ENCODE assay signal across 27 mouse cellular contexts in genomic region chr11:95238477-95238876, GRCm38 (mm10). TPM values are rescaled to one million over a fixed set of nuclear protein-coding genes. Genes with fewer than 3 reads are reported as not detected.
A peak's percentile ranks its signal among the peaks of the same experiment; 100 is the strongest.
DNase-seq lines count a peak whose midpoint lies in the region; ATAC-seq and TF ChIP-seq lines count a peak whose summit lies in the region.
"Had no signal": no experiment of that assay in that cellular context is flagged by ENCODE, and none has a peak within 500 bp of the region (broad histone marks: within the 10 kb centered on the region; RNA-seq: fewer than 3 reads in every experiment).

No protein-coding gene starts in this region.

- no peaks in the 10 kb centered on the region for H3K9me3 ChIP-seq in lung, embryonic 16.5 days (ENCODE audit: control insufficient read depth, low read length)
- H3K9me3 ChIP-seq in stomach, postnatal 0 days (ENCODE audit: control insufficient read depth, low read length), result no peaks in the 10 kb centered on the region
- no peaks in the 10 kb centered on the region for H3K9me3 ChIP-seq in intestine, postnatal 0 days (ENCODE audit: control insufficient read depth)
- H3K9me3 ChIP-seq: forebrain, embryonic 15.5 days; hindbrain, embryonic 15.5 days; intestine, embryonic 15.5 days; limb, embryonic 12.5 days; liver, embryonic 12.5 days; midbrain, embryonic 13.5 days; neural tube, embryonic 13.5 days had no signal

- no peak for TF ChIP-seq EP300 in stomach, postnatal 0 days (optimal IDR thresholded peaks at IDR 0.05)

- no peak for TF ChIP-seq CTCF in lung, adult 2 months (IDR thresholded peaks at IDR 0.05; ENCODE audit: insufficient read depth, low read length)
- TF ChIP-seq CTCF in bone marrow macrophage, adult 2 months (IDR thresholded peaks at IDR 0.05; ENCODE audit: low read depth, low read length), result no peak
- TF ChIP-seq CTCF in stomach, postnatal 0 days (IDR thresholded peaks at IDR 0.05; ENCODE audit: low read depth), result no peak
- no peak for TF ChIP-seq CTCF in intestine, postnatal 0 days (IDR thresholded peaks at IDR 0.05; ENCODE audit: low read depth)

- no peak for TF ChIP-seq POLR2A in lung, adult 2 months (IDR thresholded peaks at IDR 0.05; ENCODE audit: borderline replicate concordance, extremely low read depth, low read depth, low read length)
- no peak for TF ChIP-seq POLR2A in bone marrow macrophage, adult 2 months (IDR thresholded peaks at IDR 0.05; ENCODE audit: borderline replicate concordance, low read depth, low read length)

- H3K9ac ChIP-seq in lung, embryonic 16.5 days (ENCODE audit: low read length), result no peak overlapping the region
- no peak overlapping the region for H3K9ac ChIP-seq in stomach, postnatal 0 days (ENCODE audit: low read length)
- no peak overlapping the region for H3K9ac ChIP-seq in intestine, postnatal 0 days (ENCODE audit: low read depth, low read length)
- H3K9ac ChIP-seq: forebrain, embryonic 15.5 days; hindbrain, embryonic 15.5 days; intestine, embryonic 15.5 days; limb, embryonic 12.5 days; liver, embryonic 12.5 days; midbrain, embryonic 13.5 days; neural tube, embryonic 13.5 days had no signal

- no peak overlapping the region for H3K4me3 ChIP-seq in lung, embryonic 16.5 days (ENCODE audit: low read length)
- H3K4me3 ChIP-seq in lung, adult 2 months (replicated peaks; ENCODE audit: extremely low read depth, low read depth, low read length), result no peak overlapping the region
- H3K4me3 ChIP-seq in bone marrow macrophage, adult 2 months (ENCODE audit: insufficient read depth, low read length), result no peak overlapping the region
- H3K4me3 ChIP-seq in stomach, postnatal 0 days (ENCODE audit: low read depth, low read length), result no peak overlapping the region
- H3K4me3 ChIP-seq in intestine, postnatal 0 days (ENCODE audit: low read depth, low read length), result no peak overlapping the region
- H3K4me3 ChIP-seq: erythroblast, embryonic 14.5 days; forebrain, embryonic 15.5 days; hindbrain, embryonic 15.5 days; intestine, embryonic 15.5 days; limb, embryonic 12.5 days; liver, embryonic 12.5 days; midbrain, embryonic 13.5 days; neural tube, embryonic 13.5 days had no signal

- 40% methylated on average over 6 of the region's 6 CpGs for WGBS in lung, embryonic 16.5 days
- 43% methylated on average over 6 of the region's 6 CpGs for WGBS in lung, adult 2 months
- 48% methylated on average over 6 of the region's 6 CpGs for WGBS in stomach, postnatal 0 days
- WGBS in intestine, postnatal 0 days, result 48% methylated on average over 6 of the region's 6 CpGs

- no peaks in the 10 kb centered on the region for H3K27me3 ChIP-seq in lung, embryonic 16.5 days (ENCODE audit: control insufficient read depth, insufficient read depth, low read depth, low read length)
- H3K27me3 ChIP-seq in stomach, postnatal 0 days (ENCODE audit: control insufficient read depth, insufficient read depth, low read length), result no peaks in the 10 kb centered on the region
- H3K27me3 ChIP-seq in intestine, postnatal 0 days (replicated peaks; ENCODE audit: control insufficient read depth, insufficient read depth, low read length), result no peaks in the 10 kb centered on the region
- H3K27me3 ChIP-seq: forebrain, embryonic 15.5 days; hindbrain, embryonic 15.5 days had no signal

- peak; percentile 74; the same call in 1 of the 2 replicates for ATAC-seq in lung, embryonic 16.5 days (ENCODE audit: low read depth)
- ATAC-seq in stomach, postnatal 0 days (ENCODE audit: low FRiP score, low TSS enrichment), result peak; percentile 52; the same call in 1 of the 2 replicates
- no peak for ATAC-seq in intestine, postnatal 0 days
- ATAC-seq: forebrain, embryonic 15.5 days; intestine, embryonic 15.5 days; liver, embryonic 12.5 days; midbrain, embryonic 13.5 days had no signal

- H3K36me3 ChIP-seq in lung, embryonic 16.5 days (ENCODE audit: control insufficient read depth, insufficient read depth, low read length), result no peaks in the 10 kb centered on the region
- no peaks in the 10 kb centered on the region for H3K36me3 ChIP-seq in stomach, postnatal 0 days (ENCODE audit: control insufficient read depth, insufficient read depth, low read length)
- H3K36me3 ChIP-seq in intestine, postnatal 0 days (ENCODE audit: control insufficient read depth, insufficient read depth), result no peaks in the 10 kb centered on the region
- H3K36me3 ChIP-seq: forebrain, embryonic 15.5 days; hindbrain, embryonic 15.5 days; intestine, embryonic 15.5 days; limb, embryonic 12.5 days; liver, embryonic 12.5 days; midbrain, embryonic 13.5 days; neural tube, embryonic 13.5 days had no signal

- no peak overlapping the region for H3K4me2 ChIP-seq in lung, embryonic 16.5 days (ENCODE audit: low read depth, low read length)
- no peak overlapping the region for H3K4me2 ChIP-seq in stomach, postnatal 0 days (replicated peaks; ENCODE audit: low read depth)
- no peak overlapping the region for H3K4me2 ChIP-seq in intestine, postnatal 0 days (replicated peaks; ENCODE audit: low read depth)
- H3K4me2 ChIP-seq: forebrain, embryonic 15.5 days; heart, embryonic 11.5 days; hindbrain, embryonic 15.5 days; intestine, embryonic 15.5 days; limb, embryonic 12.5 days; liver, embryonic 12.5 days; midbrain, embryonic 13.5 days; neural tube, embryonic 13.5 days had no signal

- peak; percentile 52 for DNase-seq in embryo, embryonic 10.5 days (ENCODE audit: low spot score)
- no peak for DNase-seq in embryo, embryonic 9.5 days (ENCODE audit: extremely low spot score)
- no peak for DNase-seq in lung, adult 2 months
- DNase-seq in stomach, postnatal 0 days (ENCODE audit: low spot score), result no peak
- no peak for DNase-seq in urinary bladder, postnatal 14 days (ENCODE audit: low spot score)
- DNase-seq: adrenal gland, adult 2 months; cerebellum, adult 11 months; cerebellum, postnatal 10 days; gastrocnemius, postnatal 25 days; heart, postnatal 14 days; right cerebral cortex, adult 18-20 months; thymus, postnatal 25 days had no signal

- 0 out of 2 replicates have a peak overlapping the region, but pooled peaks have one; percentile 43 for H3K27ac ChIP-seq in lung, embryonic 16.5 days (ENCODE audit: low read length)
- peak overlapping the region; percentile 32; the same call in 1 of the 2 replicates for H3K27ac ChIP-seq in bone marrow macrophage, adult 2 months (ENCODE audit: insufficient read depth, low read depth, low read length)
- no peak overlapping the region for H3K27ac ChIP-seq in stomach, postnatal 0 days (replicated peaks)
- H3K27ac ChIP-seq in intestine, postnatal 0 days (ENCODE audit: low read depth, low read length), result no peak overlapping the region
- H3K27ac ChIP-seq: forebrain, embryonic 15.5 days; hindbrain, embryonic 15.5 days; intestine, embryonic 15.5 days; limb, embryonic 12.5 days; liver, embryonic 12.5 days; macrophage; midbrain, embryonic 13.5 days; neural tube, embryonic 13.5 days had no signal

- peaks cover 11% of the 10 kb centered on the region; the same call in 1 of the 2 replicates for H3K4me1 ChIP-seq in lung, embryonic 16.5 days (replicated peaks; ENCODE audit: control insufficient read depth, insufficient read depth, low read length)
- no peaks in the 10 kb centered on the region for H3K4me1 ChIP-seq in lung, adult 2 months (ENCODE audit: control insufficient read depth, insufficient read depth, low read length)
- peaks cover 10% of the 10 kb centered on the region; the same call in 1 of the 2 replicates for H3K4me1 ChIP-seq in bone marrow macrophage, adult 2 months (ENCODE audit: control insufficient read depth, insufficient read depth, low read length)
- no peaks in the 10 kb centered on the region for H3K4me1 ChIP-seq in stomach, postnatal 0 days (replicated peaks; ENCODE audit: control insufficient read depth, insufficient read depth)
- H3K4me1 ChIP-seq in intestine, postnatal 0 days (replicated peaks; ENCODE audit: control insufficient read depth, insufficient read depth, low read length), result no peaks in the 10 kb centered on the region
- H3K4me1 ChIP-seq: forebrain, embryonic 15.5 days; hindbrain, embryonic 15.5 days; intestine, embryonic 15.5 days; liver, embryonic 12.5 days; neural tube, embryonic 13.5 days had no signal

RNA-seq across cellular contexts. Expression of gene Tac4, which starts 22.9 kb away (rescaled TPM):
- not detected in 2 replicates for polyA plus RNA-seq in lung, embryonic 16.5 days (2015; fragmentation: Nextera tagmentation; extraction: Ambion mirVana)
- 0.09 and 0.12 TPM in 2 replicates for polyA plus RNA-seq in lung, adult 2 months (2012; rRNA removed)
- not detected in 2 replicates for polyA plus RNA-seq in bone marrow macrophage, adult 2 months (2012; ENCODE audit: insufficient read depth, insufficient read length, missing spikeins)
- polyA plus RNA-seq in stomach, postnatal 0 days (2015; fragmentation: Nextera tagmentation; extraction: Ambion mirVana), result 0.25 and 0.29 TPM in 2 replicates
- polyA plus RNA-seq in intestine, postnatal 0 days (2015; fragmentation: Nextera tagmentation; extraction: Ambion mirVana), result not detected in 2 replicates
- polyA plus RNA-seq: adrenal gland, adult 2 months; erythroblast, embryonic 14.5 days; forebrain, embryonic 15.5 days; hindbrain, embryonic 15.5 days; intestine, embryonic 15.5 days; kidney, embryonic 14.5 days; limb, embryonic 12.5 days; macrophage; midbrain, embryonic 13.5 days; testis, adult 2 months had no signal

Comparison
In these comparisons a context has a peak if more than half of its experiments do, and no peak if none do; other contexts are left out.
1. H3K27ac ChIP-seq: peak in lung, embryonic 16.5 days (single experiment) and bone marrow macrophage, adult 2 months (single experiment); none in stomach, postnatal 0 days (single experiment) and intestine, postnatal 0 days (single experiment).